Mouse (Mus musculus) common myeloid progenitor, adult 5-6 weeks (primary cell): Measurements from ENCODE around the gene Rab6b. TPM values are rescaled to one million over a fixed set of nuclear protein-coding genes. Genes with fewer than 3 reads are reported as not detected.
"Not testable (repeated sequence)": the region's sequence is repeated elsewhere in the genome, so short reads cannot be mapped to it uniquely, and the experiment has no call there.

Experiments
- ATAC-seq: replicated peaks from 2 replicates; pipeline ENCODE4 v1.8.0; 2016; ENCODE audit warnings: low read depth, mild to moderate bottlenecking, moderate TSS enrichment, inconsistent platforms; ENCODE audit not compliant: poor library complexity, severe bottlenecking
- total RNA-seq: library from RNA; stranded (forward); fragments of 200-1000, 187-1606 nt; gene quantifications from 2 replicates; pipeline ENCODE4 v1.2.3, GENCODE M21; 2017

Gene Rab6b
- total RNA-seq, 1 experiment from 2014 or later, result 2.1 TPM

DNA sequence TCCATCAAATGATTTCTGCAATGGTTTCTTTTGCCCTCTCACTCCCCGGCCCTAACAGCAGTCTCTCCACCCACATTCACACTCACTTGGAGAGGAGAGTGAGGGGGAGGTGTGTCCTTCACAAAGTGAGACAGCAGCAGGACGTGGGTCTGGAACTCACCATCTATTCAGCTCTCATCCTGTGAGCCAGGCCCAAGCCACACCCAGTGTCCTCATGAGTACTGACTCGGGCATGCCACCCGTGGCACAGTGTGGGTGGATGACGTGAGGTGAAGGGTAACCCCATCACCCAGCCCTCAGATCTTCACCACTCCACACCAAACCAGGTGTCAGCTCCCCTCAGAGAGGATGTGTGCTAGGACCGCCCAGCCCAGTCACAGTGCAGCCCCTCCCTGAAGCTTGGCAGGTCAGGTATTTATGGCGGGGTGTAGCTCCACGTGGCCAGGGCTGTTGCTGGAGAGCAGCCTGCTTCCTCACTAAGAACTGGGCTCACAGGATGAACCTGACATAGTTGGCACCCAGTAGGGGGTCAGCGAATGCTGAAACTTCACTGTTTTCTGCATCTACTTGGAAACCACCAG, 23.0 kb downstream of the Rab6b start:
- ATAC-seq, result no peak

- ATAC-seq, result no peak
These were observed 27.9 kb downstream of the Rab6b start for GRCm38 (mm10) chr9:103139481-103139880.

GRCm38 (mm10) chr9:103140384-103140783, 28.8 kb downstream of the Rab6b start:
- ATAC-seq, result no peak

DNA sequence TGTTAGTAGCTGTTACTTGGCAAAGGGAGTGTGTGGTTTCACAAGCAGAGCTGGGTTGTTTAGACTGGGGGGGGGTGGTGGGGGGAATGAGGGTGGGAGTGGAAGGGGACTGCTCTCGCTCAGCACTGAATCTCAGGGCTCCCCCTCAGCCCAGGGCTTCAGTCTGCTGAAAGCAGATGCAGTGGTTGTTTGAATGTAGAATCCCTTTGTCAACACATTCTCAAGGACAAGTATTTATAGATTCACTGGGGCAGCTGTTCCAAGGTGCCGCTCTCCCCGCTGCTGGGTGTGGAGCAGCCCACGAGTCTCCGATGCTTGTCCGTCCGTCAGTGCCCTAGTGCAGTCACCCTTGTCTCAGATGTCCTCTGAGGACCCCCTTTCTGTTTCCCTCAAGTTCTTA, 29.7 kb downstream of the Rab6b start:
- no peak for ATAC-seq

- ATAC-seq, result no peak
These were observed 32.3 kb downstream of the Rab6b start for GRCm38 (mm10) chr9:103143881-103144280.

DNA sequence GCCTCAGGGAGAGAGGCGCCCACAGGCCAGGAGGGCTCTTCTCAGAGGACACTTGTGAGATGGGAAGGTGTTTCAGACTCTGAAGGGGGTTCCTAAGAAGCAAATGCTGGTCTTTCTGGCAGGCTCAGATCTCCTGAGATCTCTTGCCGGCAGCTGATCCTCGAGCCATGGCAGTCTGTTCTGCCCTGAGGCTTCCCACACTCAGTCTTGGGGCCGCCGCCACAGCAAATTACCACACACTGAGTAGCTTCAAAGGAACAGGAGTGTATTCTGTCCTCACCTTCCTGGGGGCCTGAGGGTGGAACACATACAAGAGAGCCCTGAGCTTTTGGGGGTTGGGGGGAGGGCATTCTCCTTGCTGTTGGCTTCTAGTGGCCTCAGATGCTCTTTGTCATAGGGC, 33.8 kb downstream of the Rab6b start:
- no peak for ATAC-seq

DNA sequence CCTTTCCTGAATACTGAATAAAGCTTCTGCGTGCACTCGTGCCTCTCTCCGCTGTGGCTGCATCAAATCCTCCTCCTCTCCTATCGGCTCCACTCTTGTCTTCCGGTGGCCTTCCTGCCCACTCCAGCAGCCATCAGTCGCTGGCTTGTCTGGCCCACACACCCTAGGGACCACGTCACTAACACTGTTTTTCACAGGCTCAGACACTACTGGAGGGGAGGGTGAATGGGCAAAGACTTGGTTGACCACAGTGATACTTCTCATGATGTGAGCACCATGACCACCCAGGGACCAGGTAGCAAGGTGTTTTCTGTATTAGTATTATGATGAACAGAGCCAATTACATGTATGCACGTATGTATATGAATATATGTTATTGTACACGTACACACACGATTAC, 34.7 kb downstream of the Rab6b start:
- ATAC-seq, result peak; percentile 12; the same call in 1 of the 2 replicates

DNA sequence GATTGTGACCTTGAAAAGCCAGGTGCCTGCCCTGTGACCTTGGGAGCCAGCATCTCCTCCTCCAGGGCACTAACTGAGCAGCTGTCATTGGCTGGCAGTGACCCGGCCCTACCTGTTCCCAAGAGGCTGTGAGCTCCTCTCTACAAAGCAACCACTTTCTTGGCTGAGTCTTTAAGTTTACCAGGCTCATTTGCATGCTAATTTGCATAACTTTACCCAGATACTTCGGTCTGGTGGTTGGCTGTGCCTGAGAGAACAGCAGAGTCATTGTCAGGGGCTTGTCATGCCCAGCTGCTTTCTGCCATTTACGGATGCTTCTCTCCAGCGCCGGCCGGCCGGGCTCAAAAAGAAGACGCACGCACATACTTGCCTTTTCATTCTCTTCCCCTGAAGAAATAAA, 35.1 kb downstream of the Rab6b start:
- peak; percentile 85 for ATAC-seq

GRCm38 (mm10) chr9:103147103-103147502, 35.5 kb downstream of the Rab6b start:
- ATAC-seq, result no peak

DNA sequence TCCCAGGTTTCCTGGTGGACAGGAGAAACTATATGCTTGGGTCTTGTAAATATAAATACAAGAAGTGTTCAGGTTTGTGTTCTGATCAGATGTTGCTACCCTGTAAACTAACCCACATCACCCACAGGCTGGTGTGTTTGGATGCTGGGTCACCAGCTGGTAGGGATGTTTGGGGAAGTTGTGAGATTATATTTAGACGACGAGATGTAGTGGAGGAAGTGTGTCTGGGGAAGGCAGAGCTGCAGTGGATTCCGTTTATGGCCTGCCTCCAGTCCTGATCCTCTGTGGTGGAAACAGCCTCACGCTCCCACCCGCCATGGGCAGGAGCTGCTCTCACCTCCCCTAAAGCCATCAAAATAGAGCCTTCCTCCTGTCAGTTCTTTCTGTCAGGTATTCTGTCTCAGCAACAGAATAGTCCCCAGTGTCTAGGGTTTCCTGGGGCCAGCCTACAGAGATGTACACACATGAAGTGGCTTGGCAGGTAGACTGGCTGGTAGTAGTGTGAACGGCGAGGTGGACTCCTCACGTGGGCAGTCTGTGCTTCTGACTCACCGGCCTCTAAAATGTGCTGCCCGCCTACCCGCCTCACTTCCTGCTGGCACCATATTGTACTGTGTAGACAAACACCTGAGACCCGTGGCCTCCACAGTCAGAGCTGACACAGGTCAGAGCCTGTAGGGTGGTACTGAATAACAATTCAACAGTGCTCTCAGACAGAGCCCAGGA, 37.6 kb downstream of the Rab6b start:
- ATAC-seq, result peak; percentile 74

GRCm38 (mm10) chr9:103153286-103153685, 41.7 kb downstream of the Rab6b start:
- no peak for ATAC-seq

- 0 out of 2 replicates have a peak, but pooled peaks have one; percentile 25 for ATAC-seq
These were observed 43.0 kb downstream of the Rab6b start for GRCm38 (mm10) chr9:103154568-103154967.

DNA sequence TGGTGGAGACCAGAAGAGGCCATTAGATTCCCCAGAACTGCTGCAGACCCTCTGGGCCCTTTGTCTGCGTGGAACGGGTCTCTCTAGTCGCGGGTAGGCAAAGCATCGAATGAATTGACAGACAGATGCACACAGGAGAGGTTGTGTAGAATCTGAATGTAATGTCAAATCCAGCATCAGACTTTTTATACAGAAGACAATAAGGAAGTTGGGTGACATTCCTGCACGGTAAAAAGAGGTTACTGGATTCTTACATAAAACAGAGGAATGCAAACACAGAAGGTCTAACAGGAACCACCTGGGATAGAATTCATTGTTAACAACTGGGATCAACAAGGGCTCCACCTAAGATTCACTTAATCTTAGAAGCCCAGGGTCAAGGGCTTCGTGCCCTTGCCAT, 43.6 kb downstream of the Rab6b start:
- ATAC-seq, result not testable (repeated sequence)

DNA sequence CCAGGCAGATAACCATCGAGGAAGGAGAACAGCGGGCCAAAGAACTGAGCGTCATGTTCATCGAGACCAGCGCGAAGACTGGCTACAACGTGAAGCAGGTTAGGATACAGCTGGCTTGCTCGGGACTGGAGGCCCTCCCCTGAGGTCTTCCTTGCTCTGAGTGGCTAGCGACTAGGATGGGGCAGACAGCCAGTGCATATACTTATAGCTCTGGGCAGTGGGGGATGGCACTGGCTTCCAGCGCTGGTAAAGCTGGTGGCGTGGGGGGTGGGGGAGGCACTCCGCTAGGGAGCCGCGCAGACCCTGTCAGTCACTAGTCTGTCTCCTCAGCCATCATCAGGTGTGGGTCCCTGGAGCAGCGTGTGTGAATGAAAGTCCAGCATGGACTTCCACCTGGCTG, 52.2 kb downstream of the Rab6b start:
- ATAC-seq, result no peak

DNA sequence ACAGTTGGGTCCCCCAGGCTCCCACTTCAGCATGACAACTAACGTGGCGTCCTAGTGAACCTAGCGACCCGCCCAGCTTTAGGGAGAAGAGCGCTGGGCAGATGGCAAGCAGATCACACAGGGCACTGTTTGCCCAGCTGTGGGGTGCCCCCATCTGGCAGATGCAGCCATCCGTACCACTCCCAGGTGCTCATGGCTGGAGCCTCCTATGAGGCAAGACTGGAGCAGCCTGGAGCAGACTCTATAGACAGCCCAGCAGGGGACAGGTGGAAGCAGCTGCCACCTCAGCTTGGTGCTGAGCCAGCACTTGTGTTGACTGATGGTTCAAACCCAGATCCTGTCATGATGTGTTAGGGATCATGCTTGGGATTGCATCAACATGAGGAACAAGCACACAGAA, 56.5 kb downstream of the Rab6b start:
- ATAC-seq, result 0 out of 2 replicates have a peak, but pooled peaks have one; percentile 18

DNA sequence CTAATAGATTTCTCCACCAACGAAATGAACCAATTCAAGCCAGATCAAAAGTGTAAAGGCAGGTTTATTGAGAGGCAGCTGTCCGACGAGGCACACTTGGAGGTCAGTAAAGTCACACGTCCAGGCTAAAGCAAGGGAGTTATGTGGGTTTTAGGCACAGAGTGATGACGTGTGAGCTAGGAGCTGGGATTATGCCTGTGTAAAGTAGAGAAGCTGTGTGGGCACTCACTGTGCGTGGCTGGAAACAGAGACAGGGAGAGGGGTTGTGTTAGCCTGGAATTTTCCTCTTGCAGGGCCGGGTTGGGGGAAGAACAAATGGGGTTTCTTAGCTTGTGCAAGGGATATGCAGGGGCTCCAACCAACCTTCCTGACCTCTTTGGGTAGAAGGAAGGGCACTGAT, 57.2 kb downstream of the Rab6b start:
- no peak for ATAC-seq

- peak; percentile 76 for ATAC-seq
These were observed 63.4 kb downstream of the Rab6b start for GRCm38 (mm10) chr9:103174771-103175519.

DNA sequence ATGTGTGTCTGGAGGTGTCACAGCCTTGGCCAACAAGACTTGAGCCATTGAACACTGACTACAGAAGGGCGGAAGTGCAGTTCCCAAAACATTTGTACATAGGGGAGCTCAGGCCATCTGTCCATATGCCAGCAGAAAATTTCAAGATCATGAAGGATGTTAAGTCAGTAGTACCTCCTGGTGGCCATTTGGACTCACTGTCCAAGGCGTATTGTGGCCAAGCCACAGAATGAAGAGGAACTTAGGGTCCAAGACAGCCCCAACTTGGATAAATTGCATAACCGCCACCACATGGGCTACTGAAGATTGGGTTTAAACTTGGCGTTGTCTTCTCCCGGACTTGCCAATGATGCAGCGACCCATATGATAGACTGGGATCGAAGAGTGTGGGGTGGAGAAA, 64.1 kb downstream of the Rab6b start:
- ATAC-seq, result 0 out of 2 replicates have a peak, but pooled peaks have one; percentile 9

DNA sequence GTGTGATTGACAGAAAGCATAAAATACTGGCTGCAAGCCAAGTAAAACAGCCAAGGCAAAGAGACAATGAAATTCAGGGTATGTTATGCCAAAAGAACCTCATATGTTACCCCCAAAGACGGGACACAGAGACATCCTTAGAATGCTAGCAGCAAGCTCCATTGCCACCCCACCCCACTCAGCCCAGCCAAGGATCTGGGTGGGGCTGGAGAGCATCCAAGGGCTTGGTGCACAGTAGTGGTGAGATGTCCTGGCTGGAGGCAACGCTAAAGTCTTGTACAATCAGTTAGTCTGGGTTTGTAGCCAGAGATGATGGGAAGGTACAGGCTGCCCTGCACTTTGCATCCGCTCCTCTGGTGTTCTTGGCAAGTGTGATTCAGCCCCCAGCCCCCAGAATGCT, 68.7 kb downstream of the Rab6b start:
- peak; percentile 36 for ATAC-seq

DNA sequence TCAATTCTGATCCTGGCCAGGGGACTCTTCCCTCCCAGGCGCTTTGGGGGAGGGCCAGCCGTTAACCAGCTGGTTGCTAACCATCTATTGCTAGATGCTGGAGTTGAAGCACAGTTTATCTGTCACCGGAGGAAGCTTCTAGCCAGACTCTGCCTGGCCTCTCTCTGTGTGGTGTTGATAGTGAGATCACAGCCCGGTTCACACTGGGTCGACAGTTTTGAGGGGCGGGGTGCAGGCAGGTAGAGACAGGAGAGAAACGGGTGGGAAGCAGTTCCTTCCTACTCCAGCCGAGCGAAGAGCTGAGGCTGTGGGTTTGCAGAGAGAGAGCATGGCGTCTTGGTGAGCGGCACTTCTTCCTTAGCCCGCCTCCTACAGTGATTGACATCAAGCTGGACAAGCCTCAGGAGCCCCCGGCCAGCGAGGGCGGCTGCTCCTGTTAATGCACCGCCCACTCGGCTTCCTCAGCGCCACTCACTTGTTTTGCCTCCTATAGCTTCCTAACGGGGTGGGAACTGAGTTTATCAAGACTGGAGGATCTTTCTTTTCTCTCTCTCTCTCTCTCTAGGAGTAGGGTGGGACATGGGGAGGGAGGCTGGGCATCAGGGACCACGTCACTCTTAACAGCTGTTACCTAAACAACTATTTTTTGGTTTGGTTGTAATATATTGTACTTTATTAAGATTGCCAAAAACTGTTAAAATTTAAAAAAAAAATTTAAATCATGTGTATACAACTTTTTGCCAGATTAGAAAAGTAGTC, 69.4 kb downstream of the Rab6b start:
- ATAC-seq, result peak; percentile 91
